Mouse (Mus musculus) olfactory bulb, adult 2 months (tissue): ENCODE results near the gene Sun5. TPM values are rescaled to one million over a fixed set of nuclear protein-coding genes. Genes with fewer than 3 reads are reported as not detected.

Source experiments
- H3K27ac ChIP-seq: fragments of 200-500 bp; 2 replicates; pipeline ENCODE4 v1.5.1; 2012; ENCODE audit warnings: low read depth, low read length; ENCODE audit not compliant: insufficient read depth
- H3K4me1 ChIP-seq: fragments of 200-500 bp; 2 replicates; pipeline ENCODE4 v1.6.1; 2012; ENCODE audit warnings: low read length; ENCODE audit not compliant: control insufficient read depth, insufficient read depth
- H3K4me3 ChIP-seq: fragments of 200-500 bp; 2 replicates; pipeline ENCODE4 v1.5.1; 2012; ENCODE audit warnings: mild to moderate bottlenecking, low read depth, low read length, moderate library complexity; ENCODE audit not compliant: insufficient read depth
- CTCF ChIP-seq: fragments of 200-500 bp; IDR thresholded peaks from 2 replicates; pipeline ENCODE4 v1.5.1; 2012; ENCODE audit warnings: low read depth, mild to moderate bottlenecking, low read length, moderate library complexity; ENCODE audit not compliant: insufficient read depth
- POLR2A ChIP-seq: fragments of 200-500 bp; IDR thresholded peaks from 2 replicates; pipeline ENCODE4 v1.6.1; 2012; ENCODE audit warnings: mild to moderate bottlenecking, low read depth, low read length, moderate library complexity; ENCODE audit not compliant: insufficient read depth
- WGBS: fragments of 180-500 bp; shearing (Covaris S2); methylation state at CpG from one replicate; pipeline ENCODE4 v1.1.7; 2018; 5-methylcytosine and 5-hydroxymethylcytosine counted together
- polyA plus RNA-seq: library from polyadenylated mRNA; stranded (reverse); fragments of >200 nt; gene quantifications from 2 replicates; pipeline ENCODE4 v1.2.4, GENCODE M21; 2012; ENCODE audit warnings: low replicate concordance; ENCODE audit not compliant: missing spikeins, insufficient read depth, insufficient read length

Sun5 gene
- not detected in 2 replicates for polyA plus RNA-seq

- WGBS, result 87% methylated on average over 4 of the region's 4 CpGs
- H3K27ac ChIP-seq, result no peak within 1 kb of the TSS
- TF ChIP-seq CTCF (no peak), POLR2A (no peak)
- H3K4me3 ChIP-seq, result no peak within 1 kb of the TSS
- peaks cover 3% of the 10 kb centered on the region; the same call in 1 of the 2 replicates for H3K4me1 ChIP-seq
These were observed at the start of gene Sun5 for GRCm38 (mm10) chr2:153870984-153871383. TSS of gene Sun5 (minus strand) at chr2:153871084.

DNA sequence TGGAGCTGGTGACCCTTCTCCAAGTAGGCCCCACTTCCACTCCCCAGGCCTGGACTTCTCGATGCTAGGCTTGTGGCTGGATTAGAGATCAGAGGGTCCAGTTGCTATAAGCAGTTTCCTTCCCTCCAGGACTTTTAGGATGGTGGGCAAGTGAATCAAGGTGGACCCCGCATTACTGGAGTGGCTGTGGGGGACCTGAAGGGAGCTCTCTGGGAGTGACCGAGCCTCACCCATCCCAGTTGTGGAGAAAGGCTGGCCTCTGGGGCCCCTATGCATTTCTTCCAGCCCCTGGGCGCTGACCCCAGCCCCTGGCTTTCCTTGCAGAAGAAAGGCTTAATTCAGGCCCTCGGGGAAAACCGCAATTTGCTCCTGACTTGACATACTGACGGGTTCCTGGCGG is 47.0 kb upstream of the Sun5 start, which contains the start of gene Bpifb3:
Bpifb3 (plus strand) TSS at position 301 of the 400 bp plus-strand sequence.
- H3K4me1 ChIP-seq, result 0 out of 2 replicates have a peak, but pooled peaks cover 3% of the 10 kb centered on the region
- TF ChIP-seq POLR2A (no peak), CTCF (no peak)
- no peak within 1 kb of the TSS for H3K27ac ChIP-seq
- H3K4me3 ChIP-seq, result no peak within 1 kb of the TSS
- 67% methylated on average over 8 of the region's 8 CpGs for WGBS

- 29% methylated on average over 5 of the region's 5 CpGs for WGBS
- TF ChIP-seq CTCF (no peak), POLR2A (no peak)
- H3K27ac ChIP-seq, result no peak overlapping the region
- H3K4me3 ChIP-seq, result no peak overlapping the region
- no peaks in the 10 kb centered on the region for H3K4me1 ChIP-seq
These were observed 43.3 kb upstream of the Sun5 start for GRCm38 (mm10) chr2:153914151-153914550.

DNA sequence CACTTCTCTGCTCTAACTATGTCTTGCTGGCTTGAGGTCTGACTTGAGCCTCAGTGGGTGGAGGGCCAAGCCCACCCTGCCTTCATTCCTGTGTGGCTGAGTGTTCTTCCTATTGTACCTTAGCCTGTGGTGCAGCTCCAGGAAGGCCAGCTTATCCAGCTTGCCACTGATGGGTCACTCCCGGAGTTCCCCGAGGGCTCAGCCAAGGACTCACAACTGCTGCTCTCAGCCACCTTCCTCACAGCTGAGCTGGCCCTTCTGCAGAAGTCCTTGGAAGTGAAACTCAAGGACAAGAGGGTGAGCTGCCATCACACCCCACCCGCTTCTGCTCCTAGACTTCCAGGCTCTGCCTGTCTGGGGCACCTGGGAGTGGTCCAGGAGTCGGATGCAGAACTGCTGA is 35.7 kb upstream of the Sun5 start:
- Histone ChIP-seq H3K4me1 (no peaks in the 10 kb centered on the region), H3K27ac (no peak overlapping the region), H3K4me3 (no peak overlapping the region)
- TF ChIP-seq POLR2A, result no peak
- TF ChIP-seq CTCF, result no peak
- WGBS, result 90% methylated on average over 4 of the region's 4 CpGs

DNA sequence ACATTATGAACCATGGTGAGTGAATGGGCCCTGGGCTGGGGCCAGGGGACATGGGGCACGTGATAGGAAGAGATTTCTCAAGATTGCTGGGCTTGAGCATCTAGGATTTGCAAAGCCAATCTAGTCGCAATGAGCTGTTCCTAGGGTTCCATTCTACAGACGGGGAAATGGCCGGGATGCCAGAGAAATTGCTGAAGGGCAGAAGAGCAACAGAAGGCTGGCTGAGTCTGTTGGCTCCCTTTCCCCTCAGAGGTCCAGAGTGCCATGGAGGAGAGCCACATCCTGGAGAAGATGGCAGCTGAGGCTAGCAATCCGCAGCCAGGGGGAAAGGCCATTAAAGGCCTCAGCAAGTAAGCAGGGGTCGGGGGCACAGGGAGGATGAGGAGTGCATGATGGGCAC is 31.8 kb upstream of the Sun5 start:
- H3K27ac ChIP-seq, result no peak overlapping the region
- TF ChIP-seq CTCF (no peak), POLR2A (no peak)
- no peaks in the 10 kb centered on the region for H3K4me1 ChIP-seq
- H3K4me3 ChIP-seq, result no peak overlapping the region
- 72% methylated on average over 6 of the region's 6 CpGs for WGBS

GRCm38 (mm10) chr2:153900088-153900487 is 29.2 kb upstream of the Sun5 start, which contains the start of gene Bpifb6:
TSS of gene Bpifb6 (plus strand) at chr2:153900388.
- TF ChIP-seq POLR2A (no peak), CTCF (no peak)
- Histone ChIP-seq H3K4me3 (no peak within 1 kb of the TSS), H3K27ac (no peak within 1 kb of the TSS), H3K4me1 (no peaks in the 10 kb centered on the region)
- WGBS, result 47% methylated on average over 4 of the region's 4 CpGs

GRCm38 (mm10) chr2:153899111-153899510 is 28.2 kb upstream of the Sun5 start:
- H3K4me3 ChIP-seq, result no peak overlapping the region
- TF ChIP-seq CTCF (no peak), POLR2A (no peak)
- H3K27ac ChIP-seq, result no peak overlapping the region
- 80% methylated on average over 5 of the region's 5 CpGs for WGBS
- H3K4me1 ChIP-seq, result no peaks in the 10 kb centered on the region

GRCm38 (mm10) chr2:153874745-153875144 is 3.9 kb upstream of the Sun5 start, which contains the start of gene Bpifb2:
TSS of gene Bpifb2 (plus strand) at chr2:153875045.
- Histone ChIP-seq H3K4me3 (no peak within 1 kb of the TSS), H3K4me1 (peaks cover 3% of the 10 kb centered on the region; the same call in 1 of the 2 replicates), H3K27ac (no peak within 1 kb of the TSS)
- no peak for TF ChIP-seq POLR2A
- TF ChIP-seq CTCF, result no peak
- WGBS, result 84% methylated on average over 9 of the region's 9 CpGs

- TF ChIP-seq POLR2A, result no peak
- no peak for TF ChIP-seq CTCF
- 74% methylated on average over 3 of the region's 3 CpGs for WGBS
These were observed 8.9 kb downstream of the Sun5 start for GRCm38 (mm10) chr2:153861960-153862359.

More at GRCm38 (mm10) chr2:153861960-153862359, 8.9 kb downstream of the Sun5 start:
- H3K27ac ChIP-seq, result no peak overlapping the region
- H3K4me1 ChIP-seq, result no peaks in the 10 kb centered on the region
- no peak overlapping the region for H3K4me3 ChIP-seq
